In genomic region chr7:52005511-52006295, GRCm38 (mm10) we compare ENCODE assay signal across 8 mouse cellular contexts. TPM values are rescaled to one million over a fixed set of nuclear protein-coding genes. Genes with fewer than 3 reads are reported as not detected.
DNase-seq lines count a peak whose midpoint lies in the region; ATAC-seq and TF ChIP-seq lines count a peak whose summit lies in the region.

Gene Svip, minus strand, starts transcription at chr7:52006018.

- no peak for TF ChIP-seq EP300 in ES-Bruce4 (IDR thresholded peaks at IDR 0.05; ENCODE audit: insufficient read depth, low read depth, low read length)

- H3K4me1 ChIP-seq in ES-Bruce4 (ENCODE audit: control insufficient read depth, insufficient read depth, low read length) = no peaks in the 10 kb centered on the region
- peaks cover 4% of the 10 kb centered on the region; the same call in 1 of the 2 replicates for H3K4me1 ChIP-seq in forebrain, embryonic 14.5 days (ENCODE audit: control insufficient read depth, insufficient read depth, low read length)
- H3K4me1 ChIP-seq in liver, embryonic 15.5 days (replicated peaks) = peaks cover 40% of the 10 kb centered on the region
- H3K4me1 ChIP-seq in neural tube, embryonic 11.5 days (ENCODE audit: control insufficient read depth, insufficient read depth, low read length) = no peaks in the 10 kb centered on the region
- no peaks in the 10 kb centered on the region for H3K4me1 ChIP-seq in stomach, embryonic 16.5 days (ENCODE audit: control insufficient read depth, insufficient read depth, low read length)

- no peaks in the 10 kb centered on the region for H3K27me3 ChIP-seq in ES-Bruce4 (ENCODE audit: control insufficient read depth, insufficient read depth, low read length, poor library complexity, severe bottlenecking)
- no peaks in the 10 kb centered on the region for H3K27me3 ChIP-seq in forebrain, embryonic 14.5 days (replicated peaks; ENCODE audit: control insufficient read depth, insufficient read depth, low read length)
- no peaks in the 10 kb centered on the region for H3K27me3 ChIP-seq in liver, embryonic 15.5 days
- H3K27me3 ChIP-seq in neural tube, embryonic 11.5 days (ENCODE audit: control insufficient read depth, insufficient read depth, low read length) = no peaks in the 10 kb centered on the region
- H3K27me3 ChIP-seq in stomach, embryonic 16.5 days (ENCODE audit: control insufficient read depth, insufficient read depth, low read length) = no peaks in the 10 kb centered on the region

- no peak within 1 kb of the TSS for H3K27ac ChIP-seq in ES-Bruce4 (ENCODE audit: insufficient read depth, low read length)
- peak within 1 kb of the TSS; percentile 49; the same call in 1 of the 2 replicates for H3K27ac ChIP-seq in forebrain, embryonic 14.5 days (ENCODE audit: low read depth, low read length)
- peak within 1 kb of the TSS; percentile 93 for H3K27ac ChIP-seq in liver, embryonic 15.5 days (replicated peaks)
- H3K27ac ChIP-seq in neural tube, embryonic 11.5 days (ENCODE audit: low read depth, low read length) = peak within 1 kb of the TSS; percentile 60; the same call in 1 of the 2 replicates
- peak within 1 kb of the TSS; percentile 77 for H3K27ac ChIP-seq in stomach, embryonic 16.5 days (ENCODE audit: low read length)

- peak; percentile 96 for ATAC-seq in forebrain, embryonic 14.5 days
- peak; percentile 92 for ATAC-seq in liver, embryonic 15.5 days (ENCODE audit: insufficient read depth)
- peak; percentile 95 for ATAC-seq in neural tube, embryonic 11.5 days (ENCODE audit: insufficient read depth, low FRiP score, low TSS enrichment)
- peak; percentile 97 for ATAC-seq in stomach, embryonic 16.5 days (ENCODE audit: insufficient read depth, low FRiP score)

- no peak for TF ChIP-seq CTCF in ES-Bruce4 (IDR thresholded peaks at IDR 0.05; ENCODE audit: low read depth, low read length)

- H3K36me3 ChIP-seq in ES-Bruce4 (ENCODE audit: control insufficient read depth, insufficient read depth, low read length, poor library complexity, severe bottlenecking) = no peaks in the 10 kb centered on the region
- peaks cover 6% of the 10 kb centered on the region; the same call in 1 of the 2 replicates for H3K36me3 ChIP-seq in forebrain, embryonic 14.5 days (ENCODE audit: control insufficient read depth, insufficient read depth, low read length)
- peaks cover 18% of the 10 kb centered on the region for H3K36me3 ChIP-seq in liver, embryonic 15.5 days (replicated peaks)
- no peaks in the 10 kb centered on the region for H3K36me3 ChIP-seq in neural tube, embryonic 11.5 days (ENCODE audit: control insufficient read depth, insufficient read depth, low read length)
- H3K36me3 ChIP-seq in stomach, embryonic 16.5 days (ENCODE audit: control insufficient read depth, insufficient read depth, low read length) = no peaks in the 10 kb centered on the region

- DNase-seq in cerebellum, adult 11-12 months = peak; percentile 99
- peak; percentile 98 for DNase-seq in forebrain, embryonic 14.5 days (ENCODE audit: low spot score)
- peak; percentile 91 to 92 for DNase-seq in heart, postnatal 10 days
- peak; percentile 94 to 95 for DNase-seq in kidney, postnatal 4 days
- peak; percentile 92 for DNase-seq in neural tube, embryonic 11.5 days (ENCODE audit: low spot score)

- TF ChIP-seq POLR2A in ES-Bruce4 (IDR thresholded peaks at IDR 0.05; ENCODE audit: insufficient read depth, low read length) = no peak

- peak within 1 kb of the TSS; percentile 28 for H3K9ac ChIP-seq in ES-Bruce4 (ENCODE audit: low read depth, poor library complexity, severe bottlenecking)
- H3K9ac ChIP-seq in forebrain, embryonic 14.5 days (ENCODE audit: low read length) = peak within 1 kb of the TSS; percentile 70
- peak within 1 kb of the TSS; percentile 87 for H3K9ac ChIP-seq in liver, embryonic 15.5 days
- peak within 1 kb of the TSS; percentile 60 for H3K9ac ChIP-seq in neural tube, embryonic 11.5 days (ENCODE audit: low read length)
- H3K9ac ChIP-seq in stomach, embryonic 16.5 days (ENCODE audit: low read length) = peak within 1 kb of the TSS; percentile 74

- peak within 1 kb of the TSS; percentile 86 for H3K4me3 ChIP-seq in ES-Bruce4 (ENCODE audit: low read depth, low read length)
- peak within 1 kb of the TSS; percentile 60 for H3K4me3 ChIP-seq in forebrain, embryonic 14.5 days (ENCODE audit: low read depth, low read length)
- peak within 1 kb of the TSS; percentile 80 for H3K4me3 ChIP-seq in liver, embryonic 15.5 days (replicated peaks)
- H3K4me3 ChIP-seq in neural tube, embryonic 11.5 days (ENCODE audit: low read depth, low read length) = peak within 1 kb of the TSS; percentile 61
- H3K4me3 ChIP-seq in stomach, embryonic 16.5 days (replicated peaks; ENCODE audit: low read length) = peak within 1 kb of the TSS; percentile 73

- intact Hi-C loops in heart, postnatal 10 days (cut with DNase I) = no loop called here

- H3K4me2 ChIP-seq in forebrain, embryonic 14.5 days (ENCODE audit: low read length) = peak within 1 kb of the TSS; percentile 52
- H3K4me2 ChIP-seq in liver, embryonic 15.5 days = peak within 1 kb of the TSS; percentile 87
- H3K4me2 ChIP-seq in neural tube, embryonic 11.5 days (ENCODE audit: low read depth) = peak within 1 kb of the TSS; percentile 69
- H3K4me2 ChIP-seq in stomach, embryonic 16.5 days (ENCODE audit: low read depth, low read length) = peak within 1 kb of the TSS; percentile 61

- 0% methylated on average over 34 of the region's 47 CpGs for WGBS in forebrain, embryonic 14.5 days
- whole genome bisulfite sequencing in liver, embryonic 15.5 days (ENCODE audit: insufficient replicate concordance) = under 1% methylated on average over 43 of the region's 47 CpGs
- WGBS in neural tube, embryonic 11.5 days = under 1% methylated on average over 36 of the region's 47 CpGs
- WGBS in stomach, embryonic 16.5 days = 1% methylated on average over 39 of the region's 47 CpGs

- H3K9me3 ChIP-seq in ES-Bruce4 (replicated peaks; ENCODE audit: control insufficient read depth, insufficient read depth, low read length, poor library complexity, severe bottlenecking) = no peaks in the 10 kb centered on the region
- no peaks in the 10 kb centered on the region for H3K9me3 ChIP-seq in forebrain, embryonic 14.5 days (replicated peaks; ENCODE audit: control insufficient read depth, low read length)
- no peaks in the 10 kb centered on the region for H3K9me3 ChIP-seq in liver, embryonic 15.5 days (replicated peaks)
- H3K9me3 ChIP-seq in neural tube, embryonic 11.5 days (ENCODE audit: control insufficient read depth, low read length) = no peaks in the 10 kb centered on the region
- H3K9me3 ChIP-seq in stomach, embryonic 16.5 days (replicated peaks; ENCODE audit: control insufficient read depth, low read length) = no peaks in the 10 kb centered on the region

RNA-seq across cellular contexts. Expression of gene Svip, which starts in this region (rescaled TPM):
- 7.2 and 8.0 TPM in 2 replicates for polyA plus RNA-seq in ES-Bruce4 (2011; ENCODE audit: insufficient read depth, insufficient read length, low read depth, missing spikeins)
- polyA plus RNA-seq in forebrain, embryonic 14.5 days (2014; fragmentation: Nextera tagmentation; extraction: Ambion mirVana) = 26.9 and 27.8 TPM in 2 replicates
- 10 to 100 TPM; 11.9 to 12.2 TPM for total RNA-seq in heart, postnatal 10 days (2021)
- 17.9 and 19.8 TPM in 2 replicates for polyA plus RNA-seq in liver, embryonic 15.5 days (2015; fragmentation: Nextera tagmentation; extraction: Ambion mirVana)
- polyA plus RNA-seq in neural tube, embryonic 11.5 days (2014; fragmentation: Nextera tagmentation; extraction: Ambion mirVana) = 19.1 and 19.9 TPM in 2 replicates
- polyA plus RNA-seq in stomach, embryonic 16.5 days (2015; fragmentation: Nextera tagmentation; extraction: Ambion mirVana) = 18.2 and 19.1 TPM in 2 replicates

Comparison
In these comparisons a context has a peak if more than half of its experiments do, and no peak if none do; other contexts are left out.
1. H3K9ac ChIP-seq: peak in every context shown above with its lines; median percentile 87 in liver, embryonic 15.5 days; 74 in stomach, embryonic 16.5 days; 70 in forebrain, embryonic 14.5 days; 60 in neural tube, embryonic 11.5 days; 28 in ES-Bruce4.